Mouse (Mus musculus): ENCODE results near the gene Ddx49.

DNA sequence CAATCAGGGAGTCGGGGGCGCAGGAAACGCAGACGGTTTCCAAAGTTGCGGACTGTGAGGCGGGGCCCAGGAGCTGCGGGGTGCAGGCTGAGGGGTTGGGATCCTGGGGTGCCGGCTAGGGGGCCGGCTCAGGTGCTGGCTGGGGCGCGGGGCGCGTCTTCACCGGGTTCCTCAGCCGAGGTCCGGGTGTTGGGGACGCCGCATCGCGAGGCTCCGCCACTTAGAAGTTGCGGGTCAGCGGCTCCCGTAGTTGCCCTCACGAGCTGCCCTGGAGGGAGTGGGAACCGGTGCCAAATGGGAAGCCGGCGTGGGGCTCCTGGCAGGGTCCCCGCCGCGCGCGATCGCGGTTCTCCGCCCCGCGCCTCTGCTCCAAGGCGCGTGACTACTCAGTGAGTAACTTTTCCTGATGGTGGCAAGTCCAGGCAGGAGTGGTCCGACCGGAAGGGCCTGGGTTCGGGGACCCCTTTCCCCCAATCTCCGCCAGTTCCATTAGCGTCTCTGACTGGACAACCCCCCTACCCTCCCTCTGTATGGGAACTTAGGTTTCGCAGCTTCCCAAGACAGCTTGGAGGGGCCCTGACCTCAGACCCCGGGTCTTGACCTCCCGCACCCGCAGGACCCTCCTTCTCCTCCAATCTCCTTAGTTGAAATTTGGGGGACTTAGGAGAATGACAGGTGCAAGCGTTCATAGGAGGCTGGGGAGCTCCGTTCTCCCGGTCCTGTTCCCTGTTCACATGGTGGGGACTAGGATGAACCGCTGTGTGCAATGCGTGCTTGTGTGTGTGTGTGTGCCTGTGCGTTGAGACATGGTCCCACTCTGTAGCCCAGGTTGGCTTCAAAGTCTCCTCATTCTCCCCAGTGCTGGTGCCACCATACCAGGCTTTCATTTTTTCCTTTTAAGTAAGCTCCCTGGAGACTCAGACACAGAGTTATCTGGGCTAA is 18.9 kb downstream of the Ddx49 start:
- TF ChIP-seq POLR2A (IDR thresholded peaks at IDR 0.05; ENCODE audit: low read depth, low read length) (no peak), CTCF (IDR thresholded peaks at IDR 0.05; ENCODE audit: extremely low read depth, insufficient read length, insufficient replicate concordance, low read depth, low read length) (no peak)
